Mouse (Mus musculus) heart, embryonic 16.5 days (tissue): ENCODE results near the gene Ttll7. TPM values are rescaled to one million over a fixed set of nuclear protein-coding genes. Genes with fewer than 3 reads are reported as not detected.

Experiments used
- ATAC-seq: fragments of 200-750 bp; cut with Nextera tagmentation; replicated peaks from 2 replicates; pipeline ENCODE4 v1.8.0; 2017; ENCODE audit warnings: moderate number of reproducible peaks; ENCODE audit not compliant: insufficient read depth, low FRiP score; ENCODE audit errors: extremely low read depth
- H3K27ac ChIP-seq: fragments of 300-500 bp; sonication (generic); 2 replicates; pipeline ENCODE4 v1.5.1; 2014; ENCODE audit warnings: mild to moderate bottlenecking, low read length, control low read depth, moderate library complexity
- H3K27me3 ChIP-seq: fragments of 300-500 bp; sonication (generic); 2 replicates; pipeline ENCODE4 v1.6.1; 2014; ENCODE audit warnings: low read length, mixed read lengths; ENCODE audit not compliant: control insufficient read depth, insufficient read depth
- H3K36me3 ChIP-seq: fragments of 300-500 bp; sonication (generic); 2 replicates; pipeline ENCODE4 v1.6.1; 2014; ENCODE audit not compliant: control insufficient read depth, insufficient read depth
- H3K4me1 ChIP-seq: fragments of 300-500 bp; sonication (generic); 2 replicates; pipeline ENCODE4 v1.6.1; 2014; ENCODE audit warnings: low read length, mixed read lengths; ENCODE audit not compliant: control insufficient read depth, insufficient read depth
- H3K4me2 ChIP-seq: fragments of 300-500 bp; sonication (generic); 2 replicates; pipeline ENCODE4 v1.6.1; 2014; ENCODE audit warnings: low read depth, mild to moderate bottlenecking, control low read depth, low read length
- H3K4me3 ChIP-seq: fragments of 300-500 bp; sonication (generic); 2 replicates; pipeline ENCODE4 v1.5.1; 2014; ENCODE audit warnings: mild to moderate bottlenecking, control low read depth, low read length
- H3K9ac ChIP-seq: fragments of 300-500 bp; sonication (generic); 2 replicates; pipeline ENCODE4 v1.6.1; 2014; ENCODE audit warnings: low read length, control low read depth
- H3K9me3 ChIP-seq: fragments of 300-500 bp; sonication (generic); replicated peaks from 2 replicates; pipeline ENCODE4 v1.6.1; 2016; ENCODE audit warnings: low read length; ENCODE audit not compliant: control insufficient read depth
- WGBS: fragments of 180-500 bp; shearing (Covaris S2); extraction: QIAGEN DNeasy Blood & Tissue Kit; methylation state at CpG from one replicate; pipeline ENCODE4 v1.1.7; 2014; 5-methylcytosine and 5-hydroxymethylcytosine counted together
- polyA plus RNA-seq: library from polyadenylated mRNA; unstranded; fragments of >200 nt; fragmentation: Nextera tagmentation; extraction: Ambion mirVana; gene quantifications from 2 replicates; pipeline ENCODE4 v1.2.1, GENCODE M21; 2015

Ttll7 gene
- polyA plus RNA-seq, 1 experiment from 2014 or later: 1.2 TPM

- H3K9me3 ChIP-seq: no peaks in the 10 kb centered on the region
- no peak overlapping the region for H3K27ac ChIP-seq
- peaks cover 6% of the 10 kb centered on the region for H3K4me1 ChIP-seq
- no peak overlapping the region for H3K9ac ChIP-seq
- no peaks in the 10 kb centered on the region for H3K36me3 ChIP-seq
- 62% methylated on average over 15 of the region's 15 CpGs for WGBS
- peak overlapping the region; percentile 57 for H3K4me2 ChIP-seq
- H3K27me3 ChIP-seq: no peaks in the 10 kb centered on the region
- ATAC-seq: no peak
- no peak overlapping the region for H3K4me3 ChIP-seq
These were observed 142.7 kb downstream of the Ttll7 start for GRCm38 (mm10) chr3:146994670-146995415.

- H3K4me2 ChIP-seq: no peak overlapping the region
- no peak overlapping the region for H3K4me3 ChIP-seq
- 56% methylated on average over 2 of the region's 2 CpGs for WGBS
- ATAC-seq: peak; percentile 80
- no peak overlapping the region for H3K9ac ChIP-seq
- H3K9me3 ChIP-seq: no peaks in the 10 kb centered on the region
- no peaks in the 10 kb centered on the region for H3K27me3 ChIP-seq
- no peaks in the 10 kb centered on the region for H3K36me3 ChIP-seq
- no peak overlapping the region; the same call in 1 of the 2 replicates for H3K27ac ChIP-seq
- H3K4me1 ChIP-seq: peaks cover 6% of the 10 kb centered on the region
These were observed 147.0 kb downstream of the Ttll7 start for GRCm38 (mm10) chr3:146999148-146999547.

GRCm38 (mm10) chr3:147000963-147001362, 148.8 kb downstream of the Ttll7 start:
- no peaks in the 10 kb centered on the region for H3K9me3 ChIP-seq

DNA sequence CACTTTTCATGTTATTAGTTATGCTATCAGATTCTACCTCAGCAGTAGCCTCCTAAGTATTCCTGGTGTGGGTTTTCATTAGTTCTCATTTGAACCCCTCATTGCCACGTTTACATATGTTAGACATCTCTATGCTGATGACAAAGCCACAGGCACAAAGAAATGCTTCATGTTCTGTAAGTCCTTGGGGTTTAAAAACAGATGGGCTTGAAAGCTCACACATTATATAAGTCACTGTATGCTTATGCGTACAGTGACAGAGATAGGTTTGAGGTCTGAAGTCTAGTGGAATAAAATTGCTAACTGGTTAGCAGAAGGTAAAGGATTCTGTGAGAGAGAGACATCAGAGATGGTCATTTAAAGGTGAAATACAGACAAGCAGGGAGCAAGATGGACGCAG, 149.4 kb downstream of the Ttll7 start:
- H3K4me3 ChIP-seq: no peak overlapping the region
- H3K9me3 ChIP-seq: no peaks in the 10 kb centered on the region
- no peak overlapping the region for H3K4me2 ChIP-seq
- no peaks in the 10 kb centered on the region for H3K27me3 ChIP-seq
- no peak overlapping the region for H3K9ac ChIP-seq
- H3K36me3 ChIP-seq: no peaks in the 10 kb centered on the region
- 75% methylated on average over 3 of the region's 3 CpGs for WGBS
- H3K4me1 ChIP-seq: peaks cover 6% of the 10 kb centered on the region
- ATAC-seq: no peak
- no peak overlapping the region for H3K27ac ChIP-seq

More at GRCm38 (mm10) chr3:147000963-147001362, 148.8 kb downstream of the Ttll7 start:
- H3K36me3 ChIP-seq: no peaks in the 10 kb centered on the region
- WGBS: 68% methylated on average over 3 of the region's 3 CpGs
- H3K4me1 ChIP-seq: peaks cover 6% of the 10 kb centered on the region
- no peak overlapping the region for H3K4me2 ChIP-seq
- no peak overlapping the region for H3K9ac ChIP-seq
- H3K27me3 ChIP-seq: no peaks in the 10 kb centered on the region
- no peak for ATAC-seq
- no peak overlapping the region for H3K4me3 ChIP-seq
- H3K27ac ChIP-seq: no peak overlapping the region

DNA sequence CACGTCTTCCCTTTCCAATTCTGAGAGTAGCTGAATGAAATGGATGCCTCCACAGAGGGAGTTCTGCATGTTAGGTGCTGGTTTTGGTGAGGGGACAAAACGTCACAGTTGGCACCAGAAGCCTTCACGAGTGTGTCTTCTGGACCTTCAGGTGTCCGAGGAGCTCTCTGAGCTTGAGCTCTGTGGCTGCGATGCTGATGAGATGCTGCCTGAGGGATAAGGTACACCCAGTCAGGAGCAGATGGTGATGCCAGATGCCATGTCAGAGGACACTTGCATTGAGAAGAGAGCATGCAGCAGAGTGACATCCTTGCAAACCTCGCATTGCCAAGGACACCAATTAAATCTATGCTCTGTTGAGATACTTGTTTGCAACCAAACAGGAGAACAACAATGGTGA, 164.3 kb downstream of the Ttll7 start:
- WGBS: 89% methylated on average over 6 of the region's 6 CpGs
- no peak for ATAC-seq

DNA sequence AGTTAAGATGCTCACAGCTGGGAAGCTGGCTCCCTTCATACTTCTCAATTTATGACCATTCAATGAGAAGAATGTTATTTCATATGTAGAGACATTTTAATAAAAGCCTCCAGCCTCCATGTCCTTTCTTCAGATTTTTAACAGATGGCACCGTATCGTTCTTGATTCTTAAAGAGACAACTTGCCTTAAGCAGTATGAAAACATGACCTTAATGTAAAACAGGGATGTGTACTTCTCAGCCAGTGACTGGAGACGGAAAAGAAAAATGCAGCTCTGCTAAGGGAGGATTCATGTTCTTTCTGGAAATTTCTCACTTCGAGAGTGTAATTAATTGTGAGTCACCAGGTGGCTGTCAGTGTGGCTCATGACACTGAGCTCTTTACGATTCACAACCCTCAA, 167.3 kb downstream of the Ttll7 start:
- H3K4me3 ChIP-seq: no peak overlapping the region
- no peaks in the 10 kb centered on the region for H3K27me3 ChIP-seq
- H3K27ac ChIP-seq: no peak overlapping the region
- no peak overlapping the region for H3K9ac ChIP-seq
- H3K36me3 ChIP-seq: no peaks in the 10 kb centered on the region
- no peak overlapping the region for H3K4me2 ChIP-seq
- no peaks in the 10 kb centered on the region for H3K4me1 ChIP-seq
- peaks cover 2% of the 10 kb centered on the region; the same call in 1 of the 2 replicates for H3K9me3 ChIP-seq
- ATAC-seq: no peak
- WGBS: 80% methylated on average over 5 of the region's 5 CpGs

More for the DNA sequence above, 164.3 kb downstream of the Ttll7 start:
- Histone ChIP-seq H3K27me3 (no peaks in the 10 kb centered on the region), H3K9me3 (no peaks in the 10 kb centered on the region), H3K4me1 (no peaks in the 10 kb centered on the region), H3K9ac (no peak overlapping the region), H3K4me3 (no peak overlapping the region), H3K27ac (no peak overlapping the region), H3K4me2 (no peak overlapping the region), H3K36me3 (no peaks in the 10 kb centered on the region)

- Histone ChIP-seq H3K27me3 (no peaks in the 10 kb centered on the region), H3K9ac (no peak overlapping the region), H3K36me3 (no peaks in the 10 kb centered on the region), H3K27ac (no peak overlapping the region), H3K9me3 (peaks cover 3% of the 10 kb centered on the region; the same call in 1 of the 2 replicates), H3K4me2 (no peak overlapping the region), H3K4me3 (no peak overlapping the region), H3K4me1 (peaks cover 5% of the 10 kb centered on the region; the same call in 1 of the 2 replicates)
- WGBS: 94% methylated on average over 5 of the region's 5 CpGs
- no peak for ATAC-seq
These were observed 174.1 kb downstream of the Ttll7 start for GRCm38 (mm10) chr3:147026248-147026647.

DNA sequence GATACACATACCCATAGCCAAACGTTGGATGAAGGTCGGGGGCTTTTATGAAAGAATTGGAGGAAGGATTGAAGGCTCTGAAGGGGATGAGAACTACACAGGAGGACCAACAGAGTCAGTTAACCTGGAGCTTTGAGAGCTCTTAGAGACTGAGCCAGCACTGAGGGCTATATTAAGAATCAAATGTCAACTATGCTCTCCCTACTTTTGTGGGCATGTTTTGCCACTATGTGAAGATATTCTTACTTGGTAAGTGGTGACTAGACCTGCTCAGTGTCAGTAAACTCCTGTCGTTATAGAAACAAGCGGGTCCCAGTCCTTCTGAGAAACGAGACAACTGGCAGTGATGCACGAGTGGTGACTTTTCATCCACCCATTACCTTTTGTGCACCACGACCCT, 176.2 kb downstream of the Ttll7 start:
- H3K27me3 ChIP-seq: no peaks in the 10 kb centered on the region
- H3K9me3 ChIP-seq: peaks cover 3% of the 10 kb centered on the region; the same call in 1 of the 2 replicates
- 62% methylated on average over 7 of the region's 7 CpGs for WGBS
- peak; percentile 55; the same call in 1 of the 2 replicates for ATAC-seq
- H3K9ac ChIP-seq: no peak overlapping the region
- no peaks in the 10 kb centered on the region for H3K36me3 ChIP-seq
- H3K27ac ChIP-seq: peak overlapping the region; percentile 13; the same call in 1 of the 2 replicates
- H3K4me2 ChIP-seq: no peak overlapping the region
- H3K4me1 ChIP-seq: peaks cover 8% of the 10 kb centered on the region
- no peak overlapping the region for H3K4me3 ChIP-seq

DNA sequence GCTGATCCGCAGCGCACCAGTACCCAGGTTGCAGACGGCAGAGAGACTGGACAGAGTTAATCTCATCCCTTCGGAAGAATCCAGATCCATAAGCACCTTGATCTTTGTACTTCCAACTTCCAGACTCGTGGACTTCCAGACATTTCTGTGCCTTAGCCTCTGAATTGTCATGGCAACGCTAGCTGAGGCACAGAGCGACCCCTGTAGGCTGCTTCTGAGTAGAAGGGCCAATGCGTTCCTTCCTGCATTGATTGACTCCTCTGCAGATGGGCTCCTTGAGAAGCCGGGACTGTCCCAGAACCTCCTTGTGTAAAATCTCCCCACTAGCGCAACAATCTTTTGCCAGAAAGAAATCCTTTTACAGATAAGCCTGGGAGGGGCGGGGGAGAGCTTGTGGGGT, 177.6 kb downstream of the Ttll7 start:
- ATAC-seq: no peak
- WGBS: 83% methylated on average over 11 of the region's 11 CpGs
- Histone ChIP-seq H3K27ac (no peak overlapping the region), H3K9me3 (no peaks in the 10 kb centered on the region), H3K36me3 (no peaks in the 10 kb centered on the region), H3K4me3 (no peak overlapping the region), H3K4me1 (peaks cover 13% of the 10 kb centered on the region), H3K27me3 (no peaks in the 10 kb centered on the region), H3K9ac (no peak overlapping the region), H3K4me2 (no peak overlapping the region)
